Mouse (Mus musculus) bone marrow macrophage, adult 2 months (primary cell): Measurements from ENCODE around the gene Dus1l.

Experiments
- CTCF ChIP-seq: IDR thresholded peaks from 2 replicates; pipeline ENCODE4 v1.5.1; 2012; ENCODE audit warnings: low read depth, mild to moderate bottlenecking, low read length, moderate library complexity
- POLR2A ChIP-seq: IDR thresholded peaks from 2 replicates; pipeline ENCODE4 v1.6.1; 2012; ENCODE audit warnings: mild to moderate bottlenecking, low read depth, low read length, borderline replicate concordance

DNA sequence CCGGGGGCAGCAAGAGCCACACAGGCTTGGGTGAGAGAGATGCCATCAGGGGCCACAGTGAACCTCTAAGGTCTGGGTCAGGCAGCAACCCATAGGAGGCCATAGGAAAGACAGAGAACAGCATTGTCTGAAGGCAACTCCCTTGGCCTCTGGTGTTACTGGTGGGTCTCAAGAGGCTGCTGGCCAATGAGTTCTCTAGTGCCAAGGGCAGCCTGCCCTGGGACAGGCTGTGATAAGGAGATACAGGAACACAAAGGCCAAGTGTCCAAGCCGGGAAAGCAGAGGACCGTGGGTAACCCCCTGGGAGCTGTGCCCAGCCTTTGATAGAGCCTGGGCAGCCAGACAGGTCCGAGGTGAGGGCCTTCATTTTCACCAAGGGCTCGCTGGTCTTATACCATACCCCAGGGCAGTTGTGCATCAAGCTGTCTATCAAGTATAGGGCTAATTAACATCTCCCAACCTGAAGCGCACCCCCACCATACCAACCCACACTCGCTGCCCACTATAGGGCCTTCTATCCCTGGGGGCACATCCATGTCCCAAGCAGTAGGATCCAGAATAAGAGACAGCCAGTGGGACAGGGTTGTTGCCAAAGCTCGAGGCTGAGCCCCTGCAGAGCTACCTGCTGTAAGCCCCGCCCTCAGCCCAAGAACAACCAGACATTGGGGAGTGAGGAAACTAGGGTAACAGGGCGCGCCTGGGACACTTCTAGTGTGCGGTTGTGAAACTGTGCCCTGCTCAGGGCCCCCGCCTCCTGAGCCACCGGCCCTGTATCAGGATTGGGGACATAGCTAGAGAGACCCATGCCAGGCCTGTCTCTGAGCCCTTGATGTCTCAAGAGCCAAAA, 25.1 kb upstream of the Dus1l start:
- TF ChIP-seq CTCF (no peak), POLR2A (no peak)
